Mouse (Mus musculus): ENCODE measurements around the gene Ccl7.

Gene Ccl7

DNA sequence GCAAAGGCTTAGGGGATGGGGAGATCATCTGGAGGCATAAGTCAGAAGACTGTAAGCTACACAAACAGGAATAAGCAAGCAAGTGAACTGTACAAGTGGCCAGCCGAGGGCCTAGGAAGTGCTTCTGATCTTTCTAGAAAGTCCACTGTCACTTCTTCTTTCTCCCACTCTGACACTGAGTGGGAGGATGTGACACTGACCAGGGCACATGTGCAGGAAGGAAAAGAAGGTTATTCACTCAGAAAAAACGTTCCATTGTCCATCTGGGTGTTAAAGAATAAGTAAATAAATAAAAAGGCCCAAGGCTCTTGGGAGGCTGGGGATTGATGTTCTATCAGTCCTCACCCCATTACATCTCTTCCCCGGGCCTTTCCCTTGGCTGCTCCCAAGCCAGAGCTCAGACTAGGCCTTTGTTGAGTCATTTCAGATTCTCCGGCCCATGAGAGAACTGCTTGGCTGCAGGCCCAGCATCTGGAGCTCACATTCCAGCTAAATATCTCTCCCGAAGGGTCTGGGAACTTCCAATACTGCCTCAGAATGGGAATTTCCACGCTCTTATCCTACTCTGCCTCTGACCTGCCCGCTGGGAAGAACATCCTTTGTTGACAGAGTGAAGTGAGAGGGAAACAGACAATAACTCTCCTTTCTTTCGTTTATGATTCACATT lies 12.7 kb upstream of the Ccl7 start:
- intact Hi-C loops (cut with DNase I): no loop called here

DNA sequence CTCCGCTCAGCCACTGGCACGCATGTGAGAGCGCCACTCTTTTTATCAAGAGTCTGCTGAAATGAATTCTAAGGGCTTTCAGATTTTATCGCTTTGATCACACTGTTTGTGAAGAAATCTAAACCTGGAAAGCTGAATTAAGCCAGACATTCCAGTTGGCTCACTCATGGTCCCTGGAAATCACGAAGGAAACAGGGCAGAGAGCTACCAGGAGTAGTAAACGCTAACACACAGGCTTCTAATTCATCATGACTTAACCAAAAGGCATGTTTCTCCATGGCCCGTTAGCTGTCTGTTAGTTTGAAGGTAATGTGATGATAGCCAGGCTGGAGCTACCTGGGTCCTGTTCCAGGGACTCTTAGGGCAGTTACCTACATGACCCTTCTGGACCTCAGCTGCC lies 11.1 kb upstream of the Ccl7 start:
- intact Hi-C loops (cut with DNase I): no loop called here

DNA sequence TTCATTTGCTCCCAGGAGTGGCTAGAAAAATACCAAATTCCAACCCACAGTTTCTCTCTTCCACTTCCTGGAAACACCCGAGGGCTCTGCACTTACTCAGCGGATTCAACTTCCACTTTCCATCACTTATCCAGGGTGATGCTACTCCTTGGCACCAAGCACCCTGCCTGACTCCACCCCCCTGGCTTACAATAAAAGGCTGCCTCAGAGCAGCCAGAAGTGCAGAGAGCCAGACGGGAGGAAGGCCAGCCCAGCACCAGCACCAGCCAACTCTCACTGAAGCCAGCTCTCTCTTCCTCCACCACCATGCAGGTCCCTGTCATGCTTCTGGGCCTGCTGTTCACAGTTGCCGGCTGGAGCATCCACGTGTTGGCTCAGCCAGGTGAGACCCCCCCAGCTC lies 10.2 kb upstream of the Ccl7 start, which contains the start of gene Ccl2:
Ccl2 (plus strand) TSS at position 216 of the 400 bp plus-strand sequence.
- intact Hi-C loops (cut with DNase I): no loop called here

DNA sequence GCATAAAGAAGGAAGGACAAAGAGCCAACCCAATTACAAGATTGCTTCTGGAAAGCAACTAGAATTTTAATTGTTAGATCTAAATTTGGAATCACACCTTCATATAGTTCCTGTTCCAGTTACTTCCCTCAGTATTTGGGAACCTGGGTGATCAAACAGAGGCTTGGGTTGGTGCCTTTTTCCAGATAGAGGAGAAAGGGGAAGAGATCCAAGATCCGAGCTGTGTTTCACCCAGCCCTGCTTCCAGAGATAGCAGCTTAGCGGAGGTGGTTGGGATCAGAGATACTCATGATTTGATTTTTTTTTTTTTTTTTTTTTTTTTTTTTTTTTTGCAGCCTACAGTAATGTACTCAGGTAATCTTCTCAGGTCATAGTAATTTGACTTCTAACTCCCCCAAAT lies 9.7 kb upstream of the Ccl7 start:
- intact Hi-C loops (cut with DNase I): no loop called here

DNA sequence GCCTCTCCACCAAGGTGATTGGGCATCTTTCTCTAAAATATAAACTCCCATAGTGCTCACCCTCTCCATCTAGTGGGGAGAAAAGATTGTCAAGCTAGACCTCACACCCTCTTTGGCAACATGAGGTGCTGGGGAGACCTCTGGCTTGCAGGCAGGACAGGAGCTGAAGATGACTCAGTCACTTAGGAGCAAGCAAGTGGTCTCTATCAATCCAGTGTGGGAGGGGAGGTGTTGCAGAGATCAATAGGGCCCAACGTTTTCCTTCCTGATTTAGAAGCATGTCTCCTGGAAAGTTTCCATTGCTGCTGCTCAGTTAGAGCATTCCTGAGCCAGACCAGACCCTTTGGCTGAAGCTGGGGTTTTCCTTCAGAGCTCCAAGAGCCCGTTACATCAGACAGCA lies 7.0 kb upstream of the Ccl7 start, which contains the start of gene Gm17268:
Gm17268 (minus strand) TSS at position 28 of the 400 bp plus-strand sequence.
- intact Hi-C loops (cut with DNase I): no loop called here

DNA sequence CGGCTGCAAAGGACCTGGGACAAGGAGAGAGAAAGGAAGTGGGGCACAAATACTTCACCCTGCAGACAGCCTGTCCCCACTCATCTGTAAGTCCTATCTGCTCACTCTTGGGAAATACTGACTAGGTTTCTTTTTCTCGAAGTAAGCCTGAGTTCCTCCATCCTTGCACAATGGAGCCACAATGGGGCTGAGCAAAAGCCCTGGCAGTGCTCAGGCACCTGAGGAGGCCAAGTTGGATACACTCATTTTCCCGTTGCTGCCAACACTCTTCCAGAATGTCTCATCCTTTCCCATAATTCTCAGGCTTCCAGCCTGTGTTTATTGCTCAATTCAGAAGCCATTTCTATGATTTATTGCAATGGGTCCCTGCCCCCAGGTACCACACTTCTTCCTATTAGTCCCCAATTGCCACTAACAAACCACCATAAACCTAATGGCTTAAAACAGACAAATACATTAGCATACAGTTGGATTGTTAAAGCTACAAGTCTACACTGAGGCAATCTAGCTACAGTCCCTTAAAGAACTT lies 6.3 kb upstream of the Ccl7 start:
- intact Hi-C loops (cut with DNase I): no loop called here

DNA sequence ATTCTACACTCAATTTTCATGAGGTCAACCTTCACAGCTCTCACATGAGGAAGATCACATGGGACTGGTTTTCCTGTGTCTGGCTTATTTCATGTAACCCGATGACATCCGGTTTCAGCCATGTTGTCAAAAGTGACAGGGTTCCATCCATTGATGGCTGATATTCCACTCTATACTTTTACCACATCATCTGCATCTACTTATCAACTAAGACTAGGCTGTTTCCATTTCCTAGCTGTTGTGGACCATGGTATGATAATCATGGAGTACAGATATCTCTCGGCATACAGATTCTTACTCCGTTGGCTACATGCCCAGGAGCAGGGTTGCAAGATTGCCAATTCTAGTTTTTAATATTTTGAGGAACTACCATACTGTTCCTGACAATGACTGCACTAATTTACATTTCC lies 3.8 kb upstream of the Ccl7 start:
- intact Hi-C loops (cut with DNase I): no loop called here

DNA sequence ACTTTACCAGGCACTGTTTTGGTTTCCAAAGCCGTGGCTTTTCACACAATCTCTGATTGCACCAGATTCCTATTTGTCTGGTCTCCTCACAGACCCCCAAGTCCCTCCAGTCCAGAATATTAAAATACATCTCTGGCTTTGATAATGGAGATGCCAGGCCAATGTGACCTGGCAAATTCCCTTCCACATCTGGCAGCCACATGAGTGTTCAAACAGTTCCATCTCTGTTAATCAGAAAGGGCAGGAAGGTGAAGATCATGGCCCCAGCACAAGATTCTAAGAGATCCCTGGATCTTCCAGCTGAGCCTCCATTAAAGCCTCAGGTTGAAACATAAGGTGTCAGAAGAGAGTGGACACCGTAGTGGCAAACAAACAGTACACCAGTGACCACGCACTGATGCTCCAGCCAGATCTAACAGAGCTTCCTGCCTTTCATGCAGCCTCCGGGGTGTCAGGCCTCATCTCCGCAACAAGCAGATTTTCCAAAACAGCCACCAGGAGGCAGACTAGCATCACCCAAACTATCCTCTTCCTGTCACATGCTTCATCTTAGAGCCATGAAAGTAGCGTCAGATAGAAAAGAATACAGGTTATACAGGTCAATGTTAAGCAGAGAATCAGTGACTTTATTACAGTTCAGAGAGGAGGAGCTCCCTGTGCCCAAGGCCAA lies 2.4 kb downstream of the Ccl7 start:
- intact Hi-C loops (cut with DNase I): loop anchor here (2.0 to 5.0 kb wide), 2 partner anchors 51 to 129 kb away; no protein-coding TSS in a partner anchor

DNA sequence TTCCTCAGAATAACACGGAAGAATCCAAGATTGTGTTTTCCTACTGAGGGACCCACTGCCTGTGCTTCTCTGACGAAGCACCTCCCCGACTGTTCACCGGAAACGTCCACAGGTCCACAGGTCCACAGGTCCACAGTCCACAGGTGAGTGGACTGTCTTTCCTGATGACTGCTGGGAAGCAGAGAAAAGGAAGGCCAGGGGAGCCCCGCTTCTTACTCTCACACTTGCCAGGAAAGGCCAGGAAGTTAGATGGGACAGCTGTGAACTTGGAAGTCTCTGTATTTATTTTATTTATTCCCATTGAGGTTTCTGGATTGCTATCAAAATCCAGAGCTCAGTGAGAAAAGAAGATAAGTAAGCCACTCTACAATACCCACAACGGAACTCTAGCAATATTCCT lies 8.3 kb downstream of the Ccl7 start:
- intact Hi-C loops (cut with DNase I): no loop called here

DNA sequence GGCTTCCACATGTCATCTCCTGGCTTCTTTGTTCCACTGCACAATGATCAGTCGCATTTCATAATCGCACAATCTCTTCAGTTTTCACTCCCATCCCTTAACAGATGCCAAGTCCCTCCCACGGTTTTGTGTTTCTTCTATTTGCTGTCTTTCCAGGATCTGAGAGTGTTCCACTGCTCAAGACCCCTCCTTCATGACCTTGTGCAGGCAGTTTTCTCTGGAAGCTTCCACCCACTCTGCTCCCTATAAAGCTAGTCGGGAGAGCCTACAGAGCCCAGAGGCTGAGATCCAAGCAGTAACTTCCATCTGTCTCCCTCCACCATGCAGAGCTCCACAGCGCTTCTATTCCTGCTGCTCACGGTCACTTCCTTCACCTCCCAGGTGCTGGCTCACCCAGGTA lies 12.1 kb downstream of the Ccl7 start, which contains the start of gene Ccl11:
Ccl11 (plus strand) TSS at position 178 of the 400 bp plus-strand sequence.
- intact Hi-C loops (cut with DNase I): no loop called here

DNA sequence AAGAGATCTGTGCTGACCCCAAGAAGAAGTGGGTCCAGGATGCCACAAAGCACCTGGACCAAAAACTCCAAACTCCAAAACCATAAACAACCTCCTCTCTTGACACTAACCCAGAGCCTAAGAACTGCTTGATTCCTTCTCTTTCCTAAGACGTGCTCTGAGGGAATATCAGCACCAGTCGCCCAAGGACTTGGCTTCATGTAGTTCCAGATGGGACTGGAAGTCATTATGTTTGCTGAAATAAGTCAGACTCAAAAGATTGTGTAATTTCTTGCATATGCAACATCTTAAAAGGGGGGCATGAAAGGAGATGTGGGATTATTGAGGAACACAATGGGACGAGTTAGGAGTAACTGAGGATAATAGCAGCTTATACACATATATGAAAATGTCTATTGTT lies 16.7 kb downstream of the Ccl7 start:
- intact Hi-C loops (cut with DNase I): no loop called here

DNA sequence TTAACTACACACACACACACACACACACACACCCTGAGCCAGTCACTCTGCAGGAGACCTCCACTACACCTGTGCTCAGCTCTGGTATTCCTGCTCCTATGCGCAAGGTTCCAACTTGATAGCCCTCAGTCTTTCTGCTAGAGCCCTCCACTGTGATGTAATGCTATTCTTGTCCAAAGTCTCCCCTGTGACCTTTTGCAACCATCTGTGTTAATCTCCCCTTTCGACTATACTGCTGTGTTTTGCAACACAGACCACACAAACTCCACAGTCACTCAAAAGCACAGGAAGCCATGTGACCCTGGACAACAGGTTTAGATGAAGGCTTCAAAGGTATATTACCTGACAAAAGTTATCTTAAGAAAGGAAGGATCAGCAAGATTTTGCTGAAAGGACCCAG lies 17.9 kb downstream of the Ccl7 start:
- intact Hi-C loops (cut with DNase I): no loop called here

DNA sequence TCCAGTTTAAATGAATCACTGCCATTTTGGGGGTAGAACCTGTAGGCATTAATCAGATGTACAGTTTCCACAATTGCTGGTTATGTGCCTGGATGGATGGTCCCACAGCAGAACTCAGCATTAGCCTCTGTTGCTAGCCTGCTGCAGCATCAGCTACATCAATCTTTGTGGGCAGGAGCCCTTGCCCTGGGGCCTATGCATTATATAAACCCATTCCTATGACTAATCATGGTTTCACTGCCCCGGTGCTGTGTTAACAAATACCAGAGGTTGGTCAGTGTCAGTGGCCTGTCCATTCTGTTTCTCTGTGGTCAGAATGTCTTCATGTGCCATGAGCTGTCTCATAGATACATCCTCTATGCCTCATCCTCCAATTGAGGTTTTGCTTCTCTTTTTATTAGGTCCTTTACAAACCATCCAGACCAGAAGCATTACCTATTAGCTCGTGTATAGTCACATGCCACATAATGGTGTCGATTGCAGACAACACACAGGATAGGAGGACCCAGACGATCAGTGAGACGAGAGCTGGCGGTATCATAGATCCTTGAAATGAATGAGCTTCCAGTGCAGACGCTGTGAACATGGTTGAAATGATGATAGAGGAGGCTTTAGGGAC lies 21.6 kb downstream of the Ccl7 start:
- intact Hi-C loops (cut with DNase I): no loop called here

DNA sequence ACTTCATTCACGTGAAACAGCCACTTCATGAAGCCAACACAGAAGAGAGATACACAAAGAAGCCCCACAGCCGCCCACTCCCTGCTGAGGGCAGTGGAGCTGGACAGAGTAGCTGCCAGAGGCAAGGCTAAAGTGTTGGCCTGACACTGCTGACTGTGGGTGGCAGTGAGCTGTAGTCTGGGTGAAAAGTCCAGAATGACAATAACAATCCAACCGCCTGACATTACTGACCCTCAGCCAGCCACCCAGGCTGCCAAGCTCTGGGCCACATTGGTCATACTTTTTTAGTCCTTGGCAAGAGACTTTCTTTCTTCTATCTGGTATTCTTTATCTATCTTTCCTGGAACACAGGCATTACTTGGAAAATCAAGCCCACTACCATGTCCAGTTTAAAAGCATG lies 25.6 kb downstream of the Ccl7 start:
- intact Hi-C loops (cut with DNase I): loop anchor here (2.0 kb wide), 1 partner anchor 106 kb away; no protein-coding TSS in a partner anchor

DNA sequence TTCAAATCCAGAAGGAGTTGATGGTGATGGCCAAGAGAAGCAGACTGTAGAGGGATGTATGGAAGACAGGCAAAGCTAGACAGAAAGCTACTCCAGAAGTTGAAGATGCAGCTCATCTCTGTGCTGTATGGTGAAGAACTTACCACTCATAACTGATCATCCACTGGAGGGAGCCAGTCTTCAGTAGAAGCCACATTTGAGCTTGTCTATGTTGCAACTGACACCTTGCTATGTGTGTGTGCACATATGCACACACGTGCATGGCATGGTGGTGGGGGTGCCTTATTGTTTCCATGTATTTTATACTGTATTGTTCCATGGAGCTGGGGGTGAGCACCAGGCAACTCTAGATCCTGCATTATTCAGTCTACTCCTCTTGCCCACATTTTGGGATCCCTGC lies 26.9 kb downstream of the Ccl7 start:
- intact Hi-C loops (cut with DNase I): no loop called here

DNA sequence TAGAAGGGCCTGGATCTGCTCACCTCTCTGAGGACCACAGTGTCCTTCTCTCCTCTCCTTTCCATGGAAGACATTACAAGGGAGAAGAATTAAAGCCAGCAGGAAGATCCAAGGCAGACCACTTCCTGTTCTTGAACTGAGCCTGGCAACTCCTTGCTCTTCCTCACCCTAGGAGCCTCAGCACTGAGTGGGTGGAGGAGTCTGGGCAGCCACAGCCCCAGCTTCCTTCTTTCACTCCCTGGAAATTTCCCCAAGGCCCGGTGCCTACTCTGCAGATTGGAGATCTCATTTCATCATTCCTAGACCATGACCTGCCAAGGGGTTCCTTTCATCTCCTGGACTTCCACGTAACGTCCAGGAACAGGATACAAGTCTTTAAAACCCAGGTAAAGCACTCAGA lies 27.5 kb downstream of the Ccl7 start:
- intact Hi-C loops (cut with DNase I): no loop called here

DNA sequence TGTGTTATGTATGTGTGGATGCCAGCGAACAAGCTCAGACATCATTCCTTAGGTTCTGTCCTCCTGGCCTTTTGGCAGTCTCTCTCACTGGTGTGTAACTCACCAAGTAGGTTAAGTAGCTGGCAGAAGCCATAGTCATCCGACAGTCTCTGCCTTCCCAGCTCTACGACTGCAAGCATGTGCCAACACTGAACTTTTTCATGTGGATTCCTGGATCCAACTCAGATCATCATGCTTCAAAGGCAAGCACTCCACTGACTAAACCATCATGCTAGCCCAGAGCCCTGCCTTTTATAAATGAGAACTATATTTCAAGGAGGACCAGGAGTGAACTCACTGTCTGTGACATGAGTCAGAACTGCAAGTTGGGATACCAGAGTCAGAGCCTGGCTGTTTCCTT lies 28.2 kb downstream of the Ccl7 start:
- intact Hi-C loops (cut with DNase I): no loop called here

DNA sequence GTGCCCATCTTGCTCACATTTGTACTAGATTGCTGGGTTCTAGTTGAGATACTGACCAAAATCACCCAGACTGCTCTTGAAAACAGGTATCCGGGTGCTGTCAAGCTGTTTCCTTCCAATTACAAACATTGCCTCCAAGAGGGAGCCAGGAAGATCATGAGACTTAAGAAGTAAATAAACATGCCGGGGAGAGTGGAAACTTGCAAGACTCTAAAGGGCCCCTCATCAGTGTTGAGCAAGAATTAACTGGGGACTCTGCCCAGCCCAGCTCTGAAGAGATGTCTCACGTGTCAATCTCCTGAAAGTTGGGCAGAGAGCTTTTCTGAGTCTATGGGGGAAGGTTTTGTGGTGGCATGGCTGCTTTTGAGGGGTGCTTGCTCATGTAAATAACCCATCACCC lies 31.5 kb downstream of the Ccl7 start:
- intact Hi-C loops (cut with DNase I): no loop called here

DNA sequence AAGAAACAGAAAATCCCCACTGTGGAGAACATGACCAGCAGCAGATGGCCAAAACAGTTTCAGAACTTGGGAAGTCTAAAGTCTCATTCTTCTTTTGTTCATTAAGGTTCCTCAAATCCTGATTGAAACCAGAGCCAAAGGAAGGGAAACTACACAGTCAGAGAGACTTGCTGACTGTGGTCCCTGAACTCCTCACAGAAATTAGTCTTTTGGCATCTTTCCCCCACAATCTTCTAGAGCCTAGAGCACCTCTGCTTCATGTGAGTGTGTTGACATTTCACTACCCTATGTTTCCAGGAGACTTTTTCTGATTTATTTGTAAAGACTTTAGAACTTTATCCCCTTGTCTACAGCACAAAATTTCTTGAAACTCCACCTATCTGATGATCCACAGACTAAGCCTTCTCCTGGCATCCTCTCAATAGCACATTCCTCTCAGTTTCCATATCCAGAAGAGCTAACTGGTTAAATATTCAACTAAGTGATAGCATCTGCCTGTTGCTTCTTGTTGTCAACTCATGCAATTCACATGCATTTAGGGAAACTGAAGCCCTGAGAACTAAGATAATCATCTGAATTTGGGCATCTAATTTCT lies 32.7 kb downstream of the Ccl7 start:
- intact Hi-C loops (cut with DNase I): no loop called here

DNA sequence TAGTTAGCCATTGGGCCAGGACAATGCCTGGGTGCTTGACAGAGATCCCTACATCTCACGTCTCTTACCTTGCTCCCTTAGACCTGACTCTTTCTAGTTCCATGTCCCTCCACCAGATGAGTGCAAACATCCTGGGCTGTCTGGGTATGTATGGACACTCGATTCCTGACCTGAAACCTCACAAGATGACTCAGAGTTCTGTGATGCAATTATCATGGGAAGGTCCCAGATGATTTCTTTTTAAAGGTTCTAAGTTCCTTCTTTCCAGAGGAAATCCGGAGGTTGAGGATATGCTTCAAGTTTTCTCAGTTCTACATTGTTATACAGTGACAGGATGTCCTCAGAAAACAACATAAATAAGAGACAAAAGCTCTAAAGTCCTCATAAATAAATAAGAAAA lies 35.4 kb downstream of the Ccl7 start:
- intact Hi-C loops (cut with DNase I): no loop called here

DNA sequence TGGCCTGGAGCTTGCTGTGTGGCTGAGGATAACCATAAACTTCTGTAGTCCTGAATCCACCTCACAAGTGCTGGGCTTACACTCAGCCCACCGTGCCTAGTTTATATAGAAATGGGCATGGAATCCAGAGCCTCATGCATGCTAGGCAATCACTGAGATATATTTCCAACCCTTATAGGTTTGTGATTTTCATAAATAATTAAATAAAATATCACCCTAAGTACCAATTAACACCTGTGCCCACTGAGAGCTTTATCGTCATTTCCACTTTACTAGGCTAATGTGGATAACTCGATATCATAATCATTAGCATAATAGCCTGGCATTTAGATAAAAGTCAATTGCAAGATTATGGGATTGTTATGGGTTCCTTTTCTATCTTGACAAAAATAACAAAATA lies 38.8 kb downstream of the Ccl7 start:
- intact Hi-C loops (cut with DNase I): no loop called here

All from adrenal gland (tissue).